Mouse (Mus musculus): Measurements from ENCODE around the gene Gale. TPM values are rescaled to one million over a fixed set of nuclear protein-coding genes. Genes with fewer than 3 reads are reported as not detected.

Gale gene
- polyA plus RNA-seq, 1 experiment from 2014 or later: 47.7 TPM

- no peak overlapping the region for H3K4me3 ChIP-seq (ENCODE audit: low read depth, low read length)
- H3K36me3 ChIP-seq (ENCODE audit: control insufficient read depth, insufficient read depth, low read length): peaks cover 5% of the 10 kb centered on the region; the same call in 1 of the 2 replicates
- no peak for ATAC-seq
- no peaks in the 10 kb centered on the region for H3K9me3 ChIP-seq (replicated peaks; ENCODE audit: control insufficient read depth, low read length, poor library complexity, severe bottlenecking)
- no peak overlapping the region for H3K27ac ChIP-seq (ENCODE audit: low read length)
- no peak overlapping the region for H3K9ac ChIP-seq (ENCODE audit: low read depth, low read length)
- no peaks in the 10 kb centered on the region for H3K27me3 ChIP-seq (ENCODE audit: control insufficient read depth, insufficient read depth, low read depth, low read length)
- 88% methylated on average over 10 of the region's 10 CpGs for WGBS
- peaks cover 8% of the 10 kb centered on the region for H3K4me1 ChIP-seq (ENCODE audit: control insufficient read depth, insufficient read depth, low read length)
- no peak overlapping the region for H3K4me2 ChIP-seq (ENCODE audit: low read length)
These were observed 37.2 kb upstream of the Gale start for GRCm38 (mm10) chr4:135926195-135926808.

- Histone ChIP-seq H3K27ac (ENCODE audit: low read length) (no peak overlapping the region), H3K9ac (ENCODE audit: low read depth, low read length) (no peak overlapping the region), H3K4me2 (ENCODE audit: low read length) (no peak overlapping the region), H3K9me3 (replicated peaks; ENCODE audit: control insufficient read depth, low read length, poor library complexity, severe bottlenecking) (no peaks in the 10 kb centered on the region), H3K4me3 (ENCODE audit: low read depth, low read length) (no peak overlapping the region), H3K36me3 (ENCODE audit: control insufficient read depth, insufficient read depth, low read length) (peaks cover 5% of the 10 kb centered on the region; the same call in 1 of the 2 replicates), H3K27me3 (ENCODE audit: control insufficient read depth, insufficient read depth, low read depth, low read length) (no peaks in the 10 kb centered on the region), H3K4me1 (ENCODE audit: control insufficient read depth, insufficient read depth, low read length) (peaks cover 2% of the 10 kb centered on the region)
- WGBS: 88% methylated on average over 3 of the region's 3 CpGs
- no peak for ATAC-seq
These were observed 36.7 kb upstream of the Gale start for GRCm38 (mm10) chr4:135926861-135927260.

- no peaks in the 10 kb centered on the region for H3K27me3 ChIP-seq (ENCODE audit: control insufficient read depth, insufficient read depth, low read depth, low read length)
- no peak overlapping the region for H3K9ac ChIP-seq (ENCODE audit: low read depth, low read length)
- no peak overlapping the region for H3K27ac ChIP-seq (ENCODE audit: low read length)
- peaks cover 7% of the 10 kb centered on the region; the same call in 1 of the 2 replicates for H3K36me3 ChIP-seq (ENCODE audit: control insufficient read depth, insufficient read depth, low read length)
- no peak for ATAC-seq
- whole genome bisulfite sequencing: 87% methylated on average over 9 of the region's 9 CpGs
- no peak overlapping the region for H3K4me2 ChIP-seq (ENCODE audit: low read length)
- H3K4me3 ChIP-seq (ENCODE audit: low read depth, low read length): no peak overlapping the region
- no peaks in the 10 kb centered on the region for H3K9me3 ChIP-seq (replicated peaks; ENCODE audit: control insufficient read depth, low read length, poor library complexity, severe bottlenecking)
- H3K4me1 ChIP-seq (ENCODE audit: control insufficient read depth, insufficient read depth, low read length): no peaks in the 10 kb centered on the region
These were observed 35.2 kb upstream of the Gale start for GRCm38 (mm10) chr4:135928376-135928775.

- no peaks in the 10 kb centered on the region for H3K4me1 ChIP-seq (ENCODE audit: control insufficient read depth, insufficient read depth, low read length)
- no peak for ATAC-seq
These were observed 34.1 kb upstream of the Gale start for GRCm38 (mm10) chr4:135929405-135929804.

GRCm38 (mm10) chr4:135929828-135930227 lies 33.7 kb upstream of the Gale start:
- Histone ChIP-seq H3K9me3 (replicated peaks; ENCODE audit: control insufficient read depth, low read length, poor library complexity, severe bottlenecking) (no peaks in the 10 kb centered on the region), H3K4me1 (ENCODE audit: control insufficient read depth, insufficient read depth, low read length) (no peaks in the 10 kb centered on the region), H3K4me2 (ENCODE audit: low read length) (no peak overlapping the region), H3K36me3 (ENCODE audit: control insufficient read depth, insufficient read depth, low read length) (peaks cover 14% of the 10 kb centered on the region; the same call in 1 of the 2 replicates), H3K27me3 (ENCODE audit: control insufficient read depth, insufficient read depth, low read depth, low read length) (no peaks in the 10 kb centered on the region), H3K9ac (ENCODE audit: low read depth, low read length) (no peak overlapping the region), H3K4me3 (ENCODE audit: low read depth, low read length) (no peak overlapping the region), H3K27ac (ENCODE audit: low read length) (no peak overlapping the region)
- no peak for ATAC-seq
- 94% methylated on average over 9 of the region's 9 CpGs for whole genome bisulfite sequencing

More at GRCm38 (mm10) chr4:135929405-135929804, 34.1 kb upstream of the Gale start:
- no peak overlapping the region for H3K9ac ChIP-seq (ENCODE audit: low read depth, low read length)
- H3K4me2 ChIP-seq (ENCODE audit: low read length): no peak overlapping the region
- no peak overlapping the region for H3K4me3 ChIP-seq (ENCODE audit: low read depth, low read length)
- WGBS: 89% methylated on average over 5 of the region's 5 CpGs
- no peak overlapping the region for H3K27ac ChIP-seq (ENCODE audit: low read length)
- no peaks in the 10 kb centered on the region for H3K9me3 ChIP-seq (replicated peaks; ENCODE audit: control insufficient read depth, low read length, poor library complexity, severe bottlenecking)
- no peaks in the 10 kb centered on the region for H3K27me3 ChIP-seq (ENCODE audit: control insufficient read depth, insufficient read depth, low read depth, low read length)
- peaks cover 10% of the 10 kb centered on the region; the same call in 1 of the 2 replicates for H3K36me3 ChIP-seq (ENCODE audit: control insufficient read depth, insufficient read depth, low read length)

- Histone ChIP-seq H3K4me3 (ENCODE audit: low read depth, low read length) (no peak overlapping the region), H3K9ac (ENCODE audit: low read depth, low read length) (no peak overlapping the region), H3K27ac (ENCODE audit: low read length) (no peak overlapping the region), H3K27me3 (ENCODE audit: control insufficient read depth, insufficient read depth, low read depth, low read length) (no peaks in the 10 kb centered on the region), H3K9me3 (replicated peaks; ENCODE audit: control insufficient read depth, low read length, poor library complexity, severe bottlenecking) (no peaks in the 10 kb centered on the region), H3K4me2 (ENCODE audit: low read length) (no peak overlapping the region), H3K4me1 (ENCODE audit: control insufficient read depth, insufficient read depth, low read length) (no peaks in the 10 kb centered on the region), H3K36me3 (ENCODE audit: control insufficient read depth, insufficient read depth, low read length) (peaks cover 14% of the 10 kb centered on the region; the same call in 1 of the 2 replicates)
- no peak for ATAC-seq
- 95% methylated on average over 8 of the region's 8 CpGs for WGBS
These were observed 33.3 kb upstream of the Gale start for GRCm38 (mm10) chr4:135930239-135930638.

GRCm38 (mm10) chr4:135931832-135932231 lies 31.7 kb upstream of the Gale start:
- Histone ChIP-seq H3K9me3 (replicated peaks; ENCODE audit: control insufficient read depth, low read length, poor library complexity, severe bottlenecking) (no peaks in the 10 kb centered on the region), H3K36me3 (ENCODE audit: control insufficient read depth, insufficient read depth, low read length) (peaks cover 8% of the 10 kb centered on the region; the same call in 1 of the 2 replicates), H3K4me3 (ENCODE audit: low read depth, low read length) (no peak overlapping the region), H3K4me2 (ENCODE audit: low read length) (no peak overlapping the region), H3K9ac (ENCODE audit: low read depth, low read length) (no peak overlapping the region), H3K27me3 (ENCODE audit: control insufficient read depth, insufficient read depth, low read depth, low read length) (no peaks in the 10 kb centered on the region), H3K4me1 (ENCODE audit: control insufficient read depth, insufficient read depth, low read length) (no peaks in the 10 kb centered on the region), H3K27ac (ENCODE audit: low read length) (no peak overlapping the region)
- no peak for ATAC-seq
- 65% methylated on average over 5 of the region's 5 CpGs for WGBS

GRCm38 (mm10) chr4:135934708-135935500 lies 28.6 kb upstream of the Gale start:
- WGBS: 51% methylated on average over 12 of the region's 12 CpGs
- H3K9ac ChIP-seq (ENCODE audit: low read depth, low read length): no peak overlapping the region
- no peaks in the 10 kb centered on the region for H3K4me1 ChIP-seq (ENCODE audit: control insufficient read depth, insufficient read depth, low read length)
- no peak overlapping the region for H3K27ac ChIP-seq (ENCODE audit: low read length)
- no peak overlapping the region for H3K4me3 ChIP-seq (ENCODE audit: low read depth, low read length)
- H3K27me3 ChIP-seq (ENCODE audit: control insufficient read depth, insufficient read depth, low read depth, low read length): no peaks in the 10 kb centered on the region
- H3K4me2 ChIP-seq (ENCODE audit: low read length): no peak overlapping the region
- peaks cover 16% of the 10 kb centered on the region; the same call in 1 of the 2 replicates for H3K36me3 ChIP-seq (ENCODE audit: control insufficient read depth, insufficient read depth, low read length)
- no peak for ATAC-seq
- H3K9me3 ChIP-seq (replicated peaks; ENCODE audit: control insufficient read depth, low read length, poor library complexity, severe bottlenecking): no peaks in the 10 kb centered on the region

- H3K9ac ChIP-seq (ENCODE audit: low read depth, low read length): no peak overlapping the region
- H3K4me1 ChIP-seq (ENCODE audit: control insufficient read depth, insufficient read depth, low read length): no peaks in the 10 kb centered on the region
- H3K9me3 ChIP-seq (replicated peaks; ENCODE audit: control insufficient read depth, low read length, poor library complexity, severe bottlenecking): no peaks in the 10 kb centered on the region
- no peak overlapping the region for H3K4me3 ChIP-seq (ENCODE audit: low read depth, low read length)
- whole genome bisulfite sequencing: 69% methylated on average over 5 of the region's 5 CpGs
- ATAC-seq: no peak
- H3K4me2 ChIP-seq (ENCODE audit: low read length): no peak overlapping the region
- no peaks in the 10 kb centered on the region for H3K27me3 ChIP-seq (ENCODE audit: control insufficient read depth, insufficient read depth, low read depth, low read length)
- peaks cover 17% of the 10 kb centered on the region for H3K36me3 ChIP-seq (ENCODE audit: control insufficient read depth, insufficient read depth, low read length)
- no peak overlapping the region for H3K27ac ChIP-seq (ENCODE audit: low read length)
These were observed 28.0 kb upstream of the Gale start for GRCm38 (mm10) chr4:135935502-135935901.

Data from midbrain, embryonic 16.5 days (tissue).